Comparison of ENCODE assay signal across 9 mouse cellular contexts in the genomic region with DNA sequence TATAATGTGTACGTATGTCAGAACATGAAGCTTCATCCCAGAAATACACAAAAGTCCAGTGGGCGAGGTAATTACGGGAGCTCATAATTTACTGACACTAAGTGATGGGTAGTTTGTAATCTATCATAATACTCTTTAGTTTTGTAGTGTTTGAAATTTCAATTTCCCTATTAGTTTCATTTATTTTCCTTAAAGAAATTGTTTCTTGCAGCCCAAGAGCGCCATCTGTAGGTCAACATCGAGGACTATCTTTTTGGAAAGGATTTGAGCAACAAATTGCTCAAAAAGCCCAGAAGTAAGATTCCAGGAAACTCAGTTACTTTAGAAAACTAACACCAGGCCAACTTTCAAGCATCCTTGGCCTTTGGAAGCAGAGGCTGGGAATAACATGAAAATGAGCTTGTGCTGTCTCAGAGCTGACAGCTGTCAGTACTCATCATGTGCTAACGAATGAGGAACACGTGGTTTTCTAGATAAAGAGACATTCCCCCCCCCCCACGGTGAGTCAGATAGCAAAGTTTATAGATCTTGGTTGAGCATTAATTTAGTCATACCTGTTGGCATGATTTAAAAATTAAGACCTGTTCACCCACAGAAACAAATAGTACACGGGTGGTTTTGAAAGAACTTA. TPM values are rescaled to one million over a fixed set of nuclear protein-coding genes. Genes with fewer than 3 reads are reported as not detected.
A peak's percentile ranks its signal among the peaks of the same experiment; 100 is the strongest.
DNase-seq lines count a peak whose midpoint lies in the region; ATAC-seq lines count a peak whose summit lies in the region.
"Had no signal": no experiment of that assay in that cellular context is flagged by ENCODE, and none has a peak within 500 bp of the region (broad histone marks: within the 10 kb centered on the region; RNA-seq: fewer than 3 reads in every experiment).

No protein-coding gene starts in this region.

- ATAC-seq in CD4-positive, CD25-positive, alpha-beta regulatory T cell, adult 4 months = no peak
- no peak for ATAC-seq in forebrain, embryonic 11.5 days (replicated peaks; ENCODE audit: low FRiP score)

- H3K9ac ChIP-seq in forebrain, embryonic 11.5 days (ENCODE audit: low read length) = no peak overlapping the region
- H3K9ac ChIP-seq: lung, embryonic 15.5 days had no signal

- H3K36me3 ChIP-seq in forebrain, embryonic 11.5 days (ENCODE audit: control insufficient read depth, insufficient read depth, low read length) = no peaks in the 10 kb centered on the region
- H3K36me3 ChIP-seq: lung, embryonic 15.5 days had no signal

- H3K4me2 ChIP-seq in forebrain, embryonic 11.5 days (ENCODE audit: low read depth, low read length, severe bottlenecking) = no peak overlapping the region
- H3K4me2 ChIP-seq: lung, embryonic 15.5 days had no signal

- peak; percentile 46 for DNase-seq in CD4-positive, CD25-positive, alpha-beta regulatory T cell, adult 2 months (ENCODE audit: low read depth, low spot score)
- DNase-seq in kidney, adult 18-20 months = peak; percentile 14
- DNase-seq in kidney, adult 11 months = no peak
- DNase-seq in thymus, postnatal 14 days = peak; percentile 28
- no peak for DNase-seq in thymus, postnatal 10 days (ENCODE audit: low spot score in 2 of 2)
- peak; percentile 7 to 52 for DNase-seq in kidney, postnatal 36 days
- no peak for DNase-seq in forebrain, embryonic 11.5 days (ENCODE audit: low spot score)

- 64% methylated on average over 9 of the region's 9 CpGs for WGBS in forebrain, embryonic 11.5 days

- no peak overlapping the region for H3K4me3 ChIP-seq in forebrain, embryonic 11.5 days (ENCODE audit: low read depth, low read length)
- H3K4me3 ChIP-seq: lung, embryonic 15.5 days had no signal

- H3K27ac ChIP-seq in forebrain, embryonic 11.5 days (ENCODE audit: low read depth, low read length) = no peak overlapping the region
- H3K27ac ChIP-seq: lung, embryonic 15.5 days had no signal

- no peaks in the 10 kb centered on the region for H3K9me3 ChIP-seq in forebrain, embryonic 11.5 days (ENCODE audit: control insufficient read depth, low read length)
- H3K9me3 ChIP-seq: lung, embryonic 15.5 days had no signal

- H3K27me3 ChIP-seq in forebrain, embryonic 11.5 days (ENCODE audit: control insufficient read depth, insufficient read depth, low read length) = no peaks in the 10 kb centered on the region
- H3K27me3 ChIP-seq: lung, embryonic 15.5 days had no signal

- H3K4me1 ChIP-seq in forebrain, embryonic 11.5 days (replicated peaks; ENCODE audit: control insufficient read depth, insufficient read depth, low read length) = no peaks in the 10 kb centered on the region
- H3K4me1 ChIP-seq: lung, embryonic 15.5 days had no signal

RNA-seq across cellular contexts. Expression of a gene that starts 42.1 kb away (rescaled TPM):
- polyA plus RNA-seq in CD4-positive, CD25-positive, alpha-beta regulatory T cell, adult 4 months (2017; shearing (Covaris generic)) = 1 to 10 TPM; 2.1 to 4.6 TPM
- polyA plus RNA-seq in forebrain, embryonic 11.5 days (2014; fragmentation: Nextera tagmentation; extraction: Ambion mirVana) = 0.31 and 0.40 TPM in 2 replicates

Comparison
In these comparisons a context has a peak if more than half of its experiments do, and no peak if none do; other contexts are left out.
1. DNase-seq: peak in CD4-positive, CD25-positive, alpha-beta regulatory T cell, adult 2 months (single experiment), kidney, adult 18-20 months (single experiment), thymus, postnatal 14 days (single experiment) and kidney, postnatal 36 days (2 of 2); none in kidney, adult 11 months (single experiment), thymus, postnatal 10 days (0 of 2) and forebrain, embryonic 11.5 days (single experiment).